Mouse (Mus musculus) inflammation-experienced regulatory T-cells (primary cell): ENCODE measurements around the gene Usp49. TPM values are rescaled to one million over a fixed set of nuclear protein-coding genes. Genes with fewer than 3 reads are reported as not detected.

Experiments
- polyA plus RNA-seq, 2 experiments: library from polyadenylated mRNA; unstranded; fragments of 100-300 nt; shearing (Covaris generic); gene quantifications; one replicate each; pipeline ENCODE4 v1.2.1; 2017

The Usp49 gene
- 1 to 10 TPM; 1.7 to 1.9 TPM for polyA plus RNA-seq

GRCm38 (mm10) chr17:47630678-47631065, at the start of gene Usp49:
Gene Usp49 (plus strand): TSS chr17:47630690.

GRCm38 (mm10) chr17:47610849-47611660, 19.4 kb upstream of the Usp49 start, which contains the start of the genes Bysl, Med20 and Gm20517:
Gene Bysl (minus strand): TSS chr17:47611492.
Gene Med20 (plus strand): TSS chr17:47611582.
Gene Gm20517 (plus strand): TSS chr17:47611589.

GRCm38 (mm10) chr17:47688344-47688607, 57.8 kb downstream of the Usp49 start, which contains the start of gene Tomm6:
Gene Tomm6 (minus strand): TSS chr17:47688386.

GRCm38 (mm10) chr17:47688608-47689575, 58.4 kb downstream of the Usp49 start, which contains the start of gene Frs3:
Gene Frs3 (plus strand): TSS chr17:47689030.

GRCm38 (mm10) chr17:47694442-47694502, 63.8 kb downstream of the Usp49 start, which contains the start of gene Gm21981:
Gene Gm21981 (minus strand): TSS chr17:47694455.

GRCm38 (mm10) chr17:47694503-47695336, 64.2 kb downstream of the Usp49 start, which contains the start of gene Prickle4:
Gene Prickle4 (minus strand): TSS chr17:47694736.

GRCm38 (mm10) chr17:47726566-47726965, 96.1 kb downstream of the Usp49 start, which contains the start of gene Pgc:
Gene Pgc (plus strand): TSS chr17:47726842.

Other genes starting within 250 kb of the Usp49 start
- 1 to 10 TPM; 2.0 to 5.0 TPM for gene Guca1b, start 245.3 kb upstream of the Usp49 start, polyA plus RNA-seq
- under 1 TPM; 0.42 to 0.88 TPM for gene Guca1a, start 230.1 kb upstream of the Usp49 start, polyA plus RNA-seq
- gene AI661453, start 194.1 kb upstream of the Usp49 start, polyA plus RNA-seq = under 1 TPM in 1 of 2 experiments, not detected in 1; 0.27 TPM
- gene 1700001C19Rik, start 193.3 kb upstream of the Usp49 start, polyA plus RNA-seq = 1 to 10 TPM in 1 of 2 experiments, under 1 TPM in 1; 0.34 to 1.3 TPM
- 10 to 100 TPM; 49.2 to 64.5 TPM for gene Taf8, start 128.4 kb upstream of the Usp49 start, polyA plus RNA-seq
- 100 to 1,000 TPM; 243 to 395 TPM for gene Ccnd3, start 125.6 kb upstream of the Usp49 start, polyA plus RNA-seq
- 10 to 100 TPM; 14.9 to 18.2 TPM for gene Bysl, start 19.2 kb upstream of the Usp49 start, polyA plus RNA-seq
- 10 to 100 TPM; 31.8 to 46.6 TPM for gene Med20, start 19.1 kb upstream of the Usp49 start, polyA plus RNA-seq
- gene Gm20517, start 19.1 kb upstream of the Usp49 start, polyA plus RNA-seq = 1 to 10 TPM; 1.5 to 2.4 TPM
- gene Tomm6, start 57.7 kb downstream of the Usp49 start, polyA plus RNA-seq = 100 to 1,000 TPM; 205 to 235 TPM
- 1 to 10 TPM; 1.2 to 5.1 TPM for gene Frs3, start 58.3 kb downstream of the Usp49 start, polyA plus RNA-seq
- gene Gm21981, start 63.8 kb downstream of the Usp49 start, polyA plus RNA-seq = under 1 TPM; 0.07 to 0.24 TPM
- not detected for gene Prickle4, start 64.0 kb downstream of the Usp49 start, polyA plus RNA-seq
- not detected for gene Pgc, start 96.2 kb downstream of the Usp49 start, polyA plus RNA-seq
- gene Tfeb, start 106.3 kb downstream of the Usp49 start, polyA plus RNA-seq = 10 to 100 TPM; 32.4 to 48.5 TPM
- gene Mdfi, start 204.0 kb downstream of the Usp49 start, polyA plus RNA-seq = under 1 TPM in 1 of 2 experiments, not detected in 1; 0.55 TPM